Mouse (Mus musculus) hindbrain, embryonic 14.5 days (tissue): Measurements from ENCODE around the gene Ankrd13a. TPM values are rescaled to one million over a fixed set of nuclear protein-coding genes. Genes with fewer than 3 reads are reported as not detected.

ENCODE experiments used
- ATAC-seq: fragments of 200-750 bp; cut with Nextera tagmentation; 2 replicates; pipeline ENCODE4 v1.8.0; 2017; ENCODE audit warnings: moderate number of reproducible peaks, mild to moderate bottlenecking, moderate TSS enrichment, moderate library complexity; ENCODE audit not compliant: low FRiP score
- DNase-seq: peaks from one replicate; pipeline ENCODE4 v3.0.0-alpha.2; 2015; ENCODE audit warnings: low spot score
- H3K27ac ChIP-seq: fragments of 300-500 bp; sonication (generic); 2 replicates; pipeline ENCODE4 v1.5.1; 2014; ENCODE audit warnings: mild to moderate bottlenecking, moderate library complexity
- H3K27me3 ChIP-seq: fragments of 300-500 bp; sonication (generic); 2 replicates; pipeline ENCODE4 v1.6.1; 2014; ENCODE audit warnings: mild to moderate bottlenecking, low read length, mixed read lengths; ENCODE audit not compliant: control insufficient read depth, insufficient read depth
- H3K36me3 ChIP-seq: fragments of 300-500 bp; sonication (generic); replicated peaks from 2 replicates; pipeline ENCODE4 v1.6.1; 2014; ENCODE audit not compliant: control insufficient read depth, insufficient read depth
- H3K4me1 ChIP-seq: fragments of 300-500 bp; sonication (generic); replicated peaks from 2 replicates; pipeline ENCODE4 v1.6.1; 2014; ENCODE audit warnings: antibody characterized with exemption, low read length, mixed read lengths; ENCODE audit not compliant: control insufficient read depth, insufficient read depth
- H3K4me2 ChIP-seq: fragments of 300-500 bp; sonication (generic); replicated peaks from 2 replicates; pipeline ENCODE4 v1.6.1; 2014; ENCODE audit warnings: mild to moderate bottlenecking, moderate library complexity
- H3K4me3 ChIP-seq: fragments of 300-500 bp; sonication (generic); replicated peaks from 2 replicates; pipeline ENCODE4 v1.5.1; 2014; ENCODE audit warnings: mild to moderate bottlenecking, low read length
- H3K9ac ChIP-seq: fragments of 300-500 bp; sonication (generic); 2 replicates; pipeline ENCODE4 v1.6.1; 2014
- H3K9me3 ChIP-seq: fragments of 300-500 bp; sonication (generic); 2 replicates; pipeline ENCODE4 v1.6.1; 2016; ENCODE audit warnings: low read length; ENCODE audit not compliant: control insufficient read depth
- WGBS: fragments of 180-500 bp; shearing (Covaris S2); extraction: QIAGEN DNeasy Blood & Tissue Kit; methylation state at CpG from one replicate; pipeline ENCODE4 v1.1.7; 2014; 5-methylcytosine and 5-hydroxymethylcytosine counted together
- polyA plus RNA-seq: library from polyadenylated mRNA; unstranded; fragments of >200 nt; fragmentation: Nextera tagmentation; extraction: Ambion mirVana; gene quantifications from 2 replicates; pipeline ENCODE4 v1.2.1, GENCODE M21; 2014

Gene Ankrd13a
- polyA plus RNA-seq, 1 experiment from 2014 or later = 45.5 TPM

DNA sequence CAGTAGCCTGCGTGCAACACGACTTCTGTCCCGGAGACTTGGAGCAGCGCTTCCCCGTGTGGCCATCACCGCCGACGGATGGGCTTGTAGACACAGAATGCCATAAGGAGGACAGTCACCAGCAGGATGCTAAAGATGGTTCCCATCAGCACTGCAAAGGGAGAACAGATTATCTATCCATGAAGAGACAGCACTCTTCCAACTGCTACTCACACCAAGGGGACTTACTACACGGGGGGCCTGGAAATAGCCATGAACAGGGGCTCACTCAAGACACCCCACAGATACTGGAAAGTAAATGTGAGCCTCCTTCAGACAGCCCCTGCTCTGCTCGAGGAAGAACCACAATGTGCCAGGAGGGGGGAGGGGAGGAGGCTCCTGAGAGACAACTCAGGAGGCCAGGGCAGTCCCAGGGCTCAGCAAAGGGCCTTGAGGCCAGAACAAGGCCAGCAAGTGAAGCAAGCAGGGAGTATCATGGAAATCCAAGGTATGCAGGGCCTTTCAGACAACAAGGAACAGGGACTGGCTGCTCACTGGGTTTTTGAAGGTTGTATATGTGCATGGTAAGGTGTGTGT, 34.8 kb downstream of the Ankrd13a start:
- H3K9me3 ChIP-seq = no peaks in the 10 kb centered on the region
- no peak for DNase-seq
- H3K27me3 ChIP-seq = no peaks in the 10 kb centered on the region
- no peak overlapping the region for H3K27ac ChIP-seq
- 77% methylated on average over 10 of the region's 10 CpGs for WGBS
- H3K4me3 ChIP-seq = no peak overlapping the region
- no peak overlapping the region for H3K9ac ChIP-seq
- peaks cover 66% of the 10 kb centered on the region for H3K36me3 ChIP-seq
- H3K4me1 ChIP-seq = peaks cover 17% of the 10 kb centered on the region; the same call in 1 of the 2 replicates
- no peak for ATAC-seq
- H3K4me2 ChIP-seq = no peak overlapping the region

DNA sequence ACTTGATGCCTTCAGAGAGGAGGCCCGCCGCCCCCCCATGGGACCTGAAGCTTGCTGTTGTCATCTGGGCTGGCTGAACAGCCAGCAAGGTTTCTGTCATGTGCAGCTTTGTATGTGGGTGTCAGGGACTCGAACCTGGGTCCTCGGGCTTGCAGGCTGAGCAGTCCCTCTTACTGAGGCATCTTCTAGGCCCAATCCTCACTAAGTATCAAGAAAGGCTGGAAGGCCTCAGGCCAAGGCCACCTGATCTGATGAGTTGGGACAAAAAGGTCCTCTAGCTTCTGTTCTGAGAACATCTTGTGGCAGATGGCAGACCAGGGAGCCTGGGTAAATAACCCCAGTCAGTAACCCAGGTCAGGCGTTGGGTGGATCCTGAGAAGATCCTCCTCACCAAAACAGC, 35.3 kb downstream of the Ankrd13a start:
- Histone ChIP-seq H3K36me3 (peaks cover 61% of the 10 kb centered on the region), H3K9ac (no peak overlapping the region)

DNA sequence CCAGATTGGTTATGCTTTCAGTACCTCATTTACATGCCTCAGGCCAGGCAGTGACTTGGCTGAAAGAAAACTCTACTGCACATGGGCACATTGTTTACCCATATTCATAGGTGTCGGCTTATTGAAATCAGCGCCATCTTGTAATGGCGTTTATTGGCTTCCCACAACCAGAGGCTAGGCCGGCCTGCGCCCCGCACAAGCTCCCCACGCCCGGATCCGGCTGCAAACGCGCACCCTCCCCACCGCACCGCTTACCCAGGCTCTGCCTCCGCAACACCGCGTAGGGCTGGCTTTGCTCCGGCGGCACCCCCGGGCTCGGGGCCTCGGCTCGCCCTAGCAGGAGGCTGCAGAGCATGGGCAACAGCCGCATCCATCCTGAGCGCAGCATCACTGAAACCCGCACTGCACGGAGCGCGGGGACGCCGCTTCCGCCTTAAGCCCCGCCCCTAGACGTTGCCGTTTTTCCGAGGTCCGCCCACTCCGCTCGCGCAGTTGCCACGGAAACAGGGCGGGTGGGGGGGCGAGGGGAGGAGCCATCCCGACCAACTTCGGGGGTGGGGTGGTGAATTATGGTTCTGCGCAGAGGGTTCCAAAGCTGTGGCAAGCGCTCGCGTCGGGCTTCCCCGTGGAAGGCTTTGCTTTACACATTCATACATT, 39.2 kb downstream of the Ankrd13a start:
- Histone ChIP-seq H3K4me2 (peak overlapping the region; percentile 81), H3K4me3 (peak overlapping the region; percentile 91), H3K9me3 (no peaks in the 10 kb centered on the region), H3K9ac (peak overlapping the region; percentile 90), H3K4me1 (peaks cover 17% of the 10 kb centered on the region; the same call in 1 of the 2 replicates), H3K36me3 (peaks cover 23% of the 10 kb centered on the region; the same call in 1 of the 2 replicates), H3K27me3 (no peaks in the 10 kb centered on the region), H3K27ac (peak overlapping the region; percentile 99)
- DNase-seq (peak; percentile 94), ATAC-seq (peak; percentile 96)
- under 1% methylated on average over 50 of the region's 50 CpGs for WGBS

More for the DNA sequence above, 35.3 kb downstream of the Ankrd13a start:
- ATAC-seq = no peak
- Histone ChIP-seq H3K9me3 (no peaks in the 10 kb centered on the region), H3K27me3 (no peaks in the 10 kb centered on the region), H3K4me3 (no peak overlapping the region), H3K27ac (no peak overlapping the region), H3K4me1 (peaks cover 17% of the 10 kb centered on the region; the same call in 1 of the 2 replicates), H3K4me2 (no peak overlapping the region)
- DNase-seq = no peak
- 95% methylated on average over 5 of the region's 5 CpGs for WGBS

DNA sequence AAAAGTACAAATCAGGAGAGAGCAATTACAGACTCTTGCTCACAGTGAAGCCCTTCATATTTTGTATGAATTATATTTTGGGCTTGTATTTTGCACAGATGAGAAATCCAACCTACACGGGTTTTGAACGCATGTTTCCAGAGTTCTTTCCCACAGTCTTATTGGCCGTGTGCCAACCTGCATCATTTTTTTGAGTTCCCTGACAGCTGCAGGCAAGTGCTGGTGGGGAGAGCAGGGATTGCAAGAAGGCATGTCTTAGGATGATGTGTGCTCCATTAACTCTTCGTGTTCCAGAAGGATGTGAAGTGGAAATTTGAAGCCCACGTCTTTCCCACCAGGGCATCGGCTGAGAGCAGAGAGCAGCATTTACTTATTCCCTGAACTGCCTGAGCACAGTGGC, 42.1 kb downstream of the Ankrd13a start:
- Histone ChIP-seq H3K4me1 (peaks cover 14% of the 10 kb centered on the region; the same call in 1 of the 2 replicates), H3K27ac (no peak overlapping the region), H3K9ac (no peak overlapping the region), H3K4me3 (no peak overlapping the region), H3K4me2 (no peak overlapping the region), H3K36me3 (no peaks in the 10 kb centered on the region), H3K9me3 (no peaks in the 10 kb centered on the region), H3K27me3 (no peaks in the 10 kb centered on the region)
- 65% methylated on average over 6 of the region's 6 CpGs for WGBS
- ATAC-seq (no peak), DNase-seq (no peak)

GRCm38 (mm10) chr5:114818124-114818523, 43.6 kb downstream of the Ankrd13a start:
- peaks cover 2% of the 10 kb centered on the region; the same call in 1 of the 2 replicates for H3K27me3 ChIP-seq
- 72% methylated on average over 10 of the region's 11 CpGs for WGBS
- H3K27ac ChIP-seq = no peak overlapping the region
- ATAC-seq (no peak), DNase-seq (no peak)
- no peaks in the 10 kb centered on the region for H3K36me3 ChIP-seq
- no peaks in the 10 kb centered on the region; the same call in 1 of the 2 replicates for H3K4me1 ChIP-seq
- H3K4me2 ChIP-seq = no peak overlapping the region
- no peaks in the 10 kb centered on the region for H3K9me3 ChIP-seq
- no peak overlapping the region for H3K9ac ChIP-seq
- H3K4me3 ChIP-seq = no peak overlapping the region

GRCm38 (mm10) chr5:114822796-114823688, 48.6 kb downstream of the Ankrd13a start, which contains the start of gene 1500011B03Rik:
1500011B03Rik (minus strand) TSS chr5:114823468.
- no peaks in the 10 kb centered on the region for H3K9me3 ChIP-seq
- peak within 1 kb of the TSS; percentile 64 for H3K4me2 ChIP-seq
- peak within 1 kb of the TSS; percentile 79 for H3K4me3 ChIP-seq
- 7% methylated on average over 53 of the region's 53 CpGs for WGBS
- ATAC-seq (peak; percentile 93), DNase-seq (peak; percentile 80)
- H3K27ac ChIP-seq = peak within 1 kb of the TSS; percentile 86
- H3K9ac ChIP-seq = peak within 1 kb of the TSS; percentile 83
- H3K36me3 ChIP-seq = no peaks in the 10 kb centered on the region
- H3K27me3 ChIP-seq = peaks cover 3% of the 10 kb centered on the region; the same call in 1 of the 2 replicates
- H3K4me1 ChIP-seq = peaks cover 4% of the 10 kb centered on the region; the same call in 1 of the 2 replicates

- no peak overlapping the region for H3K4me3 ChIP-seq
- H3K9me3 ChIP-seq = no peaks in the 10 kb centered on the region
- peaks cover 4% of the 10 kb centered on the region; the same call in 1 of the 2 replicates for H3K4me1 ChIP-seq
- H3K9ac ChIP-seq = no peak overlapping the region
- no peaks in the 10 kb centered on the region for H3K36me3 ChIP-seq
- 20% methylated on average over 9 of the region's 9 CpGs for WGBS
- no peak for ATAC-seq
- peaks cover 3% of the 10 kb centered on the region; the same call in 1 of the 2 replicates for H3K27me3 ChIP-seq
- H3K27ac ChIP-seq = no peak overlapping the region
- H3K4me2 ChIP-seq = 0 out of 2 replicates have a peak overlapping the region, but pooled peaks have one; percentile 64
- DNase-seq = peak; percentile 58
Measured at GRCm38 (mm10) chr5:114824197-114824596, 49.7 kb downstream of the Ankrd13a start.

GRCm38 (mm10) chr5:114825978-114826691, 51.7 kb downstream of the Ankrd13a start:
- Histone ChIP-seq H3K4me2 (peak overlapping the region; percentile 61), H3K9ac (peak overlapping the region; percentile 40), H3K36me3 (no peaks in the 10 kb centered on the region), H3K9me3 (no peaks in the 10 kb centered on the region), H3K4me1 (peaks cover 4% of the 10 kb centered on the region; the same call in 1 of the 2 replicates), H3K27ac (peak overlapping the region; percentile 63), H3K4me3 (peak overlapping the region; percentile 28), H3K27me3 (peaks cover 3% of the 10 kb centered on the region; the same call in 1 of the 2 replicates)
- ATAC-seq (peak; percentile 76), DNase-seq (peak; percentile 81)
- 10% methylated on average over 27 of the region's 27 CpGs for WGBS
